Mouse (Mus musculus) embryonic fibroblast, embryonic 13.5 days (primary cell): ENCODE data around the gene Map3k5. TPM values are rescaled to one million over a fixed set of nuclear protein-coding genes. Genes with fewer than 3 reads are reported as not detected.

Source experiments
- H3K27ac ChIP-seq: 2 replicates; pipeline ENCODE4 v1.5.1; 2012; ENCODE audit warnings: low read length, control low read depth, inconsistent platforms; ENCODE audit not compliant: insufficient read depth
- H3K4me1 ChIP-seq: 2 replicates; pipeline ENCODE4 v1.6.1; 2011; ENCODE audit warnings: low read length; ENCODE audit not compliant: control insufficient read depth, insufficient read depth
- H3K4me3 ChIP-seq: 2 replicates; pipeline ENCODE4 v1.5.1; 2011; ENCODE audit warnings: mild to moderate bottlenecking, control low read depth, low read length; ENCODE audit not compliant: insufficient read depth
- CTCF ChIP-seq: IDR thresholded peaks from 2 replicates; pipeline ENCODE4 v1.5.1; 2011; ENCODE audit warnings: mild to moderate bottlenecking, control low read depth, low read length, moderate library complexity, borderline replicate concordance; ENCODE audit not compliant: insufficient read depth
- POLR2A ChIP-seq: IDR thresholded peaks from 2 replicates; pipeline ENCODE4 v1.6.1; 2011; ENCODE audit warnings: low read depth, mild to moderate bottlenecking, control low read depth, low read length, moderate library complexity
- polyA plus RNA-seq: library from polyadenylated mRNA; stranded (reverse); fragments of >200 nt; gene quantifications from 2 replicates; pipeline ENCODE4 v1.2.4, GENCODE M21; 2011; ENCODE audit warnings: low read depth; ENCODE audit not compliant: missing spikeins, insufficient read length

Gene Map3k5
- polyA plus RNA-seq, 1 experiment: 4.7 TPM

DNA sequence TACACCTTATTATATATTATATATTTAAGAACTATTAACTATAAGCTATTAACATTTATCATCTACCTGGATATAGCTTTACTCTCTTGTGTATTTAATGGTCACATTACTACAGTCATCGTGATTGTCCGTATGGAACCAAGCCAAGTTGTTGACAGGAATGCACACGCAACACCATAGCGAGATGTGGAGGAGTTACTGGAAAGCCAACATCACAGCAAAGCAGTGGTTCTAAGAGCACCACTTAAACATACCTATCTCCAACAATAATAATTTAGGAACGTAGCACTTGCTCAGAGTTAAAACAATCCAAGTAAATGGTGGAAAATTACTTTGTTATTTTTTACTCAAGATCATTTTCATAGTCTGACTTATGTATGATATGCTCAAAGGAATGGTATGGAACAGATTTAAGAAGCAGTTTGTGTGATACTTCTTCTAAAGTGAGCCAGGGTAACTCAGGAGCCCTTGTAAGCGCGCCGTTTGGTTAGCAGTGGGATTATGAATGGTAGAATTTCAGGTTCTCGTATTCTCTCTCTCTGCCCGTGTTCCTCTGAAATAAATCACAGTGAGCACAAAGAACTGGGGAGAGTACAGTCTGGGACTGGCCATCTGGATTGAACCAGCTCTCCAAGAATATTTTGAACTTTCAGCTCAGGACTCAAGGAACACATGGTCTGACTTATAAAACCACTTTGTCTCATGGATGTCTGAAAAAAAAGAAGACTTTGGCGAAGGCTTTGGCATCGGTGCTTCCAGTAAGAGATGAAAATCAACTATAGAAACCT, 39.2 kb downstream of the Map3k5 start:
- TF ChIP-seq CTCF (no peak), POLR2A (no peak)
- no peak overlapping the region for H3K4me3 ChIP-seq

DNA sequence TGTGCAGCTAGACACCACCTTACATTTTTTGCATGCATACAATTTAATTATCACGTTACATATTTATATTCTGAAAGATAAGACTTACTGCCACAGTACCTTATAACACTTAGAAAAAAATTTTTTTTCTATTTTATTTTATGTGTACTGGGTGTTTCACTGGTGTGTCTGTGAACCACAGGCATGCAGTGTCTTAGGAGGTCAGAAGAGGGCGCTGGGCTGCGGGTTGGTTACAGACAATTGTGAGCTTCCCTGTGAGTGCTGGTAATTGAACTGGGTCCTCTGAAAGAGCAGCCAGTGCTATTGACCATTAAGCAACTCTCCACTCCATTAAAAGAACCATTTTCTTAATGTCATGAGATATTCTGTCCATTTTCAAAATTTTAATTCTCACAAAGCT, 43.3 kb downstream of the Map3k5 start:
- no peak overlapping the region for H3K4me3 ChIP-seq
- no peaks in the 10 kb centered on the region for H3K4me1 ChIP-seq
- H3K27ac ChIP-seq: no peak overlapping the region
- TF ChIP-seq POLR2A (no peak), CTCF (no peak)

More for the DNA sequence above, 39.2 kb downstream of the Map3k5 start:
- H3K27ac ChIP-seq: no peak overlapping the region
- no peaks in the 10 kb centered on the region for H3K4me1 ChIP-seq

GRCm38 (mm10) chr10:19978662-19979199, 44.5 kb downstream of the Map3k5 start:
- no peak overlapping the region for H3K27ac ChIP-seq
- no peak for TF ChIP-seq CTCF
- TF ChIP-seq POLR2A: no peak
- H3K4me1 ChIP-seq: no peaks in the 10 kb centered on the region
- no peak overlapping the region for H3K4me3 ChIP-seq

- no peak overlapping the region for H3K4me3 ChIP-seq
- TF ChIP-seq POLR2A: no peak
- TF ChIP-seq CTCF: no peak
- no peaks in the 10 kb centered on the region for H3K4me1 ChIP-seq
- no peak overlapping the region for H3K27ac ChIP-seq
These were observed 53.5 kb downstream of the Map3k5 start for GRCm38 (mm10) chr10:19987736-19988135.

GRCm38 (mm10) chr10:19989986-19990385, 55.7 kb downstream of the Map3k5 start:
- no peak overlapping the region for H3K27ac ChIP-seq
- no peaks in the 10 kb centered on the region for H3K4me1 ChIP-seq
- no peak for TF ChIP-seq CTCF
- TF ChIP-seq POLR2A: no peak
- H3K4me3 ChIP-seq: no peak overlapping the region

DNA sequence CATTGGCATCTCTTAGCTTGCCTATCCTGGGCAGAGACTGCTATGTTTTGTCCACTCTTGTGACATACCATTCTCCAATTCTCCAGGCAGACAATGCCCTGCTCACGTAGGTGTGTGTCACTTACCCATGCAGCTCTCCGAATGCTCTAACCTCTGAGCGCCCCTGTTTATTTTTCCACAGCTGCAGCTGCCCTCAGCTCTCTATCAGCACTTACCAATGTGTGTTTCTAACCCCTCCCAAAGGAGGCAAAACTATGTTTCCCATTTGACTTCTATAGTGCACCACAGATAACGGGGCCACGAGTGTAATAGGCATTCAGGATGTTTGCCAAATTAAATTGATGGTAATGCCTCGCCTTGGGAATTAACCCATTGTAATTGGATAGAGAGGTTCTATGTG, 56.4 kb downstream of the Map3k5 start:
- Histone ChIP-seq H3K27ac (no peak overlapping the region), H3K4me3 (no peak overlapping the region), H3K4me1 (no peaks in the 10 kb centered on the region)
- TF ChIP-seq CTCF (no peak), POLR2A (no peak)

- Histone ChIP-seq H3K4me1 (no peaks in the 10 kb centered on the region), H3K27ac (no peak overlapping the region), H3K4me3 (no peak overlapping the region)
- TF ChIP-seq CTCF: no peak
- TF ChIP-seq POLR2A: no peak
These were observed 57.1 kb downstream of the Map3k5 start for GRCm38 (mm10) chr10:19991237-19991865.

- no peaks in the 10 kb centered on the region for H3K4me1 ChIP-seq
- TF ChIP-seq CTCF (no peak), POLR2A (no peak)
- H3K27ac ChIP-seq: no peak overlapping the region
- no peak overlapping the region for H3K4me3 ChIP-seq
These were observed 57.6 kb downstream of the Map3k5 start for GRCm38 (mm10) chr10:19991866-19992252.

- no peaks in the 10 kb centered on the region for H3K4me1 ChIP-seq
- no peak overlapping the region for H3K4me3 ChIP-seq
- H3K27ac ChIP-seq: no peak overlapping the region
- no peak for TF ChIP-seq POLR2A
- TF ChIP-seq CTCF: no peak
These were observed 60.5 kb downstream of the Map3k5 start for GRCm38 (mm10) chr10:19994469-19995450.
